Mouse (Mus musculus) megakaryocyte, embryonic 14.5 days (primary cell): ENCODE data around the gene Nup35.

Experiments
- FLI1 ChIP-seq: IDR thresholded peaks from 2 replicates; pipeline ENCODE4 v1.6.1; 2012; ENCODE audit warnings: low read length, inconsistent platforms, mixed read lengths
- GATA1 ChIP-seq: IDR thresholded peaks from 3 replicates; pipeline ENCODE4 v1.6.1; 2012; ENCODE audit warnings: mixed read lengths, low read length, inconsistent platforms, borderline replicate concordance

DNA sequence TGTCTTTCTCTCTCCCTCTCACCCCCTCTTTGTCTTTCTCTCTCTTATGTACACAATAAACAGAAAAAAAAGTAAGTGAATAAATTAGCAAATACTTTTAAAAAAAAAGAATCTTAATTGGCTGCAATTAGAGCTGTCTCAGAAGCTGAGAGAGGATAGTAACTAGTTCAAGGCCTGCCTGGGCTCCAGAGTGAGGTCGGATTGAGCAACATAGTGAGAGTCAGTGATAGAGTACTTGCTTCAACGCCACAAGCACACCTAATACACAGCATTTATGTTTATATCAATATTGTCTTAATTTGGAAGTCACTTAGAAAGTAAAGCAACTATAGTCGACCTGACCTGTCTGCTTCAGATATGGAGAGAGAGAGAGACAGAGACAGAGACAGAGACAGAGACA is 2.0 kb downstream of the Nup35 start:
- no peak for TF ChIP-seq FLI1
- TF ChIP-seq GATA1, result no peak
